Mouse (Mus musculus) bone marrow, adult 2 months (tissue): ENCODE data around the gene Ryr1.

Experiments
- CTCF ChIP-seq: fragments of 200-500 bp; IDR thresholded peaks from 2 replicates; pipeline ENCODE4 v1.5.1; 2011; ENCODE audit warnings: low read length, control low read depth; ENCODE audit not compliant: control insufficient read depth, insufficient read depth
- POLR2A ChIP-seq: fragments of 200-500 bp; IDR thresholded peaks from 2 replicates; pipeline ENCODE4 v1.6.1; 2011; ENCODE audit warnings: low read depth, mild to moderate bottlenecking, control low read depth, low read length, borderline replicate concordance; ENCODE audit not compliant: control insufficient read depth

GRCm38 (mm10) chr7:29032685-29033084 is 92.3 kb downstream of the Ryr1 start:
- TF ChIP-seq POLR2A = no peak
- peak; percentile 62 for TF ChIP-seq CTCF
